Mouse (Mus musculus) adrenal gland, postnatal 4 days (tissue): ENCODE data around the gene Sgo1. TPM values are rescaled to one million over a fixed set of nuclear protein-coding genes. Genes with fewer than 3 reads are reported as not detected.
"Not testable (repeated sequence)": the region's sequence is repeated elsewhere in the genome, so short reads cannot be mapped to it uniquely, and the experiment has no call there.

Experiments
- DNase-seq, 2 experiments: peaks; one replicate each; pipeline ENCODE4 v3.0.0; 2021 to 2022; ENCODE audit warnings: low spot score in 2 of 2, mixed read lengths in 2 of 2
- long read RNA-seq, 2 experiments: library from polyadenylated mRNA; stranded (forward); transcript quantifications; one replicate each; pipeline ENCODE4 v2.0.0; 2021
- total RNA-seq, 2 experiments: library from RNA; stranded (reverse); gene quantifications; 2 replicates each; pipeline ENCODE4 v1.2.3; 2021

Gene Sgo1
- 1 to 10 TPM; 7.6 to 7.8 TPM for total RNA-seq
- long read RNA-seq, experiment 1, transcript Sgo1-201 (9 exons, 3,628 nt) = major isoform, 5 of 7 reads
- long read RNA-seq, experiment 1, partial matches to known transcripts = 0 of 7 reads
- long read RNA-seq, experiment 1, other reads (novel, unspliced or antisense) = 2 of 7 reads
- long read RNA-seq, experiment 2, transcript Sgo1-201 (9 exons, 3,628 nt) = major isoform, 6 of 9 reads
- long read RNA-seq, experiment 2, partial matches to known transcripts = 0 of 9 reads
- long read RNA-seq, experiment 2, other reads (novel, unspliced or antisense) = 2 of 9 reads

GRCm38 (mm10) chr17:53688877-53689802, at the start of gene Sgo1:
Sgo1 (minus strand) TSS chr17:53689333.
- DNase-seq = peak; percentile 95 to 97

- DNase-seq = not testable (repeated sequence)
These were observed 29.8 kb upstream of the Sgo1 start for GRCm38 (mm10) chr17:53718916-53719315.

- no peak for DNase-seq
These were observed 29.3 kb upstream of the Sgo1 start for GRCm38 (mm10) chr17:53718474-53718873.

DNA sequence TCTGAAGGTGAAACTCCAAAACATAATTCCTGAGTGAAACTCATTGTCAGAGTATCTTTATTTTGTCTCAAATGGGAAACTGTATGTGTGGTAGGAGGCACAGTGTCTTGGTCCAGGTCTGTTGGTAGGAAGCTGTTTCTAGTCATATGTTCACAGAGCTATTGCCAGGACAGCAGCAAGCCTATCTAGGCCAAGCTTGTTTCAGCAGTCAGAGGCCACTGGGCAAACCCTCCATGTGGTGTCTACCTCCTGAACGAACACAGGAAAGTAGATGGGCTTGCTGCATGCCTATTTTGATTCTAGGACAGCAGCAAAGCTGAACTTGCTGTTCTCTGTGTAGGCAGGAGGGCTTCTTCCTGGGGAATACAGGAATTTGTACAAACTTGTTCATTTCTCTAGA, 26.0 kb upstream of the Sgo1 start:
- not testable (repeated sequence) for DNase-seq

DNA sequence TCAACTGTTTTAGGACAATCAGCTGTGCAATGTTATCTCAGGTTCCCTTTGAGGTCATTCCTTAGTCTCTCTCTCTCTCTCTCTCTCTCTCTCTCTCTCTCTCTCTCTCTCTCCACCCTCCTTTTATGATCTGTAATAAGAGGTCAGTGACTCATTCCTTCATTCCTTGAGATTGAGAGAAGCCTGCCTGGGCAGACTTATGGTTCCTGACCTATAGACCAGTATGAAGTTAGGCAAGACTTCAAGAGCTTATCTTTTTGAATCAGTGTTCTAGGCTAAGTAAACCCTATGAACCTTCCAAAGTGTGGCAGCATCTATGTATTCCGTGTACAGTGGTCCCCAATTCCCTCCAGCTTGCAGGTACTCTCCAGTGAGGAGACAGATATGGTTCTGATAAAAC, 25.3 kb upstream of the Sgo1 start:
- no peak for DNase-seq

DNA sequence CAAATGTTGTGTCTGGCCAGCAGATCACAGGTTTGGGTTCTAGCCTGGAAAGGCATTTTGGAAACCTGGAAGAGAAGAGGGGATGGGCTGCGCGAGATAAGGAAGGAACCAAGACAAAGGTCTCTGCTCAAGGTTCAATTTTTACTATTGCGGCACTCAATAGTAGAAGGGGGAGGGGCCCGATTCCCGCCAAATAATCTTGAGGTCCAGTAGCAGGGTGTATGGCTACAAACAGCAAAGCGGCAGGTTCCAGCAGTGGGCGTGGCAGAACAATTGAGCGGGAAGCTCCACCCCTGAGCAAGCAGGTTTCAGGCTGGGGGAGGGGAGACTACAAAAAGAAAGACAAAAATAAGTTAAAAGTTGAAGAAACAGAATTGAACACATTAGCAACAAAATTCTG, 8.4 kb upstream of the Sgo1 start:
- not testable (repeated sequence) for DNase-seq

GRCm38 (mm10) chr17:53694039-53694438, 4.9 kb upstream of the Sgo1 start:
- no peak for DNase-seq

DNA sequence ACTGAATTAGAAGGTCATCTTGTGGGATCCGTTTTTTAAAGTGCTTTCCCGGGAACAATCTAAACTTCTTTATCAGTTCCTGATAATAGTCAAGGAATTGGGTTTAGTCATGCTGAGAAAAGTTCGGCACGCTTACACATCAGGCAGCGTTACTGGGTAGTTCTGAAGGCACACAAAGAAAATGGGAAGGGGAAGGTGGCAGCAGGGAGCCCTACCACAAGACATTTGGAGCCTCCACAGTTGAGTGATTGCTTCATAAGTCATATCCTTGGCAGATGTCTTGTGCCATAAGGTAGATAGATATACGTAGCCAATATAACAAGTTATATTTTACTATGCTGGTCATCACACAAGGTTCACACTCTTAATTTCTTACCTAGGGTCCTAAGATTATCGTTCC, 813 bp upstream of the Sgo1 start:
- no peak for DNase-seq

GRCm38 (mm10) chr17:53688321-53688720, 812 bp downstream of the Sgo1 start:
- no peak for DNase-seq

DNA sequence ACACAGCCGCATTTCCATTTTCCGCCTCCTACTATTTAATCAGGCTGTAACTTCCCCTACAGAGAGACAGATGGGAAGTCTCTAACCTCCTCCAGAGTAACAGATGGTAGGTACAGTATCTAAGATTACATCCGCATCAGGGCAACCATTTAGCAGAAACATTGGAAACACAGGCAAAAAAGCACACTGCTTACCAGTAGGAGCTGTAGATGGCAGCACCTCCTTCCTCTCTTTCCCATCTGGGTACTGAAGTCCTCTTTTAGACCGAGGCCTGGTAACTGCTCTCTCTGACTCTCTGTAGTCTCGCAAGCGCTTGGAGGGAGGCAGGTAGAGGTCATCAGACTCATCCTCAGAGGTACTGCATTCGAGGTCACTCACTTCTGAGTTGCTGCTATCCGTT, 10.4 kb downstream of the Sgo1 start:
- DNase-seq = no peak

GRCm38 (mm10) chr17:53670453-53670852, 18.7 kb downstream of the Sgo1 start:
- DNase-seq = no peak

DNA sequence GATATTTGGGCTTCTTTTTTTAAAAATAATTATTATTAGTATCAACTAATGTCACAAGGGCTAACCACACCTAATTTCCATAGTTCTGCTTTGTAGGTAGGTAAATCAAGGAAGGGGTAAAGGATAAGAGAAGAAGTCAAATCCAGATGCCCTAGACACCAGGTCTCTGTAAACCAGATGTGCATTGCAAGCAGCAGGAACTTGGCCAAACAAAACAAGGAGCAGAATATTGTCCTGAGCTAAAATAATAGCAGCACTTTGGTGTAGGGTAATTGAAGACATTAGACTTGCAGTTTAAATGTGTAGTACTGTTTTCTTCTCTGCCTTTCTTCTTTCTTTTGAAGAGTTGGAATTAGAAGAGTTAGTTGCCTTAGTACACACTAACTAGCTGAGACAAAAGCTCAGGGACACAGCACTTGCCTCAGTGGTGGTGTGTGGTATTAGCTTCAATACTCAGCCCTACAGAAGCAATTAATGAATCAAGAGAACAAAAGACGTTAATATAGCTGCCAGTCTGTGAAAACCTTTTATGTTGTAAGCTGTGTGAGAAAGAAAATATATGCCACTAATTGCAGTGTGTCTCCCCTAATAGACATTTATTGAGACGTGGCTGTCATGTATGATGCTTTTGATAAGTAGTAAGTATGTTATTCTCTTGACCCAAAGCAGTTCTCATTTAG, 24.3 kb downstream of the Sgo1 start:
- DNase-seq = no peak

DNA sequence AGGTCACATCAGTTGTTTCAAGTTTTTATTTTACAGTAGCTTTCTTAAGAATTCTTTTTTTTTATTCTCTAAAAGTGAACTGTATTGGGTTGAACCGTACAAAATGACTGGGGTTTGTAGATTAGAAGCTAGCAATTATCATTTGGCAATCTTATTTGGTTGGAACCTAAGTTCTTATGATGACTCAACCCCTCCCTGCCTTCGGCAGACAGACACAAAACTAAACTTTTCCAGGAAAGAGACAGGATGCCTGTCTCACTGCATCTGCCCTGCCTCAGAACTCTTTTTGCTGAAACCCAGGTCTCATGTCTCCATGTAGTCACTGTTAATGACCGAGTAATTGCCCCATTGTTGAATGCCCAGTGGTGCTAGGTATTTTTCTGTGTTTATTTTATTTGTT, 24.9 kb downstream of the Sgo1 start:
- DNase-seq = no peak

GRCm38 (mm10) chr17:53661056-53661840, 27.9 kb downstream of the Sgo1 start:
- DNase-seq = no peak

DNA sequence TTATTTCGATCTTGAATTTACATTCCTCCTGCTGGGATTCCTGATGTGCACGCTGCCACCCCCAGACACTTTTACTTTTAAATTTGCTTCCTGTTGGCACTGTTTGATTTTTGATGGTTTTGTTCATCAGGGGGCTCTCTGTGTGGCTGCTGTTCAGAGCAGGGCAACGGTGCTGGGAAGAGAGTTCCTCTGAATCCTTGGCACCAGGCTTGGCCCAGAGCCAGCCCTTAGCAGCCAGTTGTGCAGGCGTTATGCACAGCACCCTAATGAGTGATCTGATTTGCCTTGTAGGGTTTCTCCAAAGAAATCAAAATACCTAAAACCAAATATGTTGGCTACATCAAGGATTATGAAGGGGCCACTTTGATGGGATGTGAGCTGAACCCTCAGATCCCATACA, 29.4 kb downstream of the Sgo1 start:
- no peak for DNase-seq

- DNase-seq = no peak
These were observed 29.9 kb downstream of the Sgo1 start for GRCm38 (mm10) chr17:53659230-53659629.

GRCm38 (mm10) chr17:53658668-53659067, 30.5 kb downstream of the Sgo1 start:
- no peak for DNase-seq

GRCm38 (mm10) chr17:53657391-53657790, 31.7 kb downstream of the Sgo1 start:
- not testable (repeated sequence) for DNase-seq

GRCm38 (mm10) chr17:53656369-53656860, 32.7 kb downstream of the Sgo1 start:
- no peak for DNase-seq

DNA sequence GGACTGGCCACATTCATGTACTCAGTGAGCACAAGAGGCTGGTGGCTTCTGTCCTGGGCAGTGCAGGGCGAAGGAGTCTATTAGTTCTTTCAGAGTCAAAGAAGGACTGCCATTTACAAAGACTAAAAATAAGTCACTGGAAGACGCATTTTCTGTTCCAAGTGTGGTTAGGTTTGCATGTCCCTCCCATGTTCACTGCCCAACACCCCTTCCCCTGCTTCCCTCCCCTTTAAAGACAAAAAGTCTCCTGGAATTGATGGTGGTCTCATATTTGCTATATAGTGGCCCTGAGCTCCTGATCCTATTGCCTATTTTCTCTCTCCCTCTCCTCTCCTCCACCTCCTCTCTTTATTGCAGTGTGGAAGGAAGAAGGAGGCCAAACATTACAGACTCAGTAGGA, 33.2 kb downstream of the Sgo1 start:
- DNase-seq = no peak

GRCm38 (mm10) chr17:53655081-53655480, 34.1 kb downstream of the Sgo1 start:
- no peak for DNase-seq
